Mouse (Mus musculus): ENCODE measurements around the gene Scamp2. TPM values are rescaled to one million over a fixed set of nuclear protein-coding genes. Genes with fewer than 3 reads are reported as not detected.

Scamp2 gene
- total and polyA plus RNA-seq, 2 experiments from 2014 or later = 41.2 to 47.4 TPM

GRCm38 (mm10) chr9:57609803-57610202 lies 49.1 kb downstream of the Scamp2 start:
- no peak overlapping the region for H3K27ac ChIP-seq (ENCODE audit: low read depth, low read length)
- H3K4me2 ChIP-seq (ENCODE audit: low read depth, low read length, poor library complexity, severe bottlenecking) = no peak overlapping the region
- H3K36me3 ChIP-seq (ENCODE audit: insufficient read depth, low read length) = no peaks in the 10 kb centered on the region
- no peak overlapping the region for H3K4me3 ChIP-seq (ENCODE audit: low read depth, low read length)
- DNase-seq (ENCODE audit: low spot score) (no peak), ATAC-seq (ENCODE audit: low FRiP score) (no peak)
- 62% methylated on average over 3 of the region's 3 CpGs for WGBS
- H3K4me1 ChIP-seq (ENCODE audit: insufficient read depth, low read length) = peaks cover 8% of the 10 kb centered on the region
- H3K27me3 ChIP-seq (ENCODE audit: insufficient read depth, low read length) = no peaks in the 10 kb centered on the region
- TF ChIP-seq CTCF (IDR thresholded peaks at IDR 0.05) = no peak
- H3K9me3 ChIP-seq (ENCODE audit: low read length) = no peaks in the 10 kb centered on the region
- no peak overlapping the region for H3K9ac ChIP-seq (replicated peaks; ENCODE audit: low read length, poor library complexity, severe bottlenecking)

- H3K9ac ChIP-seq (replicated peaks; ENCODE audit: low read length, poor library complexity, severe bottlenecking) = no peak overlapping the region
- H3K27ac ChIP-seq (ENCODE audit: low read depth, low read length) = no peak overlapping the region
- DNase-seq (ENCODE audit: low spot score) (peak; percentile 56), ATAC-seq (ENCODE audit: low FRiP score) (no peak; the same call in 1 of the 2 replicates)
- no peaks in the 10 kb centered on the region for H3K36me3 ChIP-seq (ENCODE audit: insufficient read depth, low read length)
- WGBS = 49% methylated on average over 3 of the region's 3 CpGs
- no peak for TF ChIP-seq CTCF (IDR thresholded peaks at IDR 0.05)
- H3K4me3 ChIP-seq (ENCODE audit: low read depth, low read length) = no peak overlapping the region
- H3K4me2 ChIP-seq (ENCODE audit: low read depth, low read length, poor library complexity, severe bottlenecking) = no peak overlapping the region
- peaks cover 8% of the 10 kb centered on the region for H3K4me1 ChIP-seq (ENCODE audit: insufficient read depth, low read length)
- H3K9me3 ChIP-seq (ENCODE audit: low read length) = no peaks in the 10 kb centered on the region
- H3K27me3 ChIP-seq (ENCODE audit: insufficient read depth, low read length) = no peaks in the 10 kb centered on the region
Observed at GRCm38 (mm10) chr9:57610359-57610826, 49.6 kb downstream of the Scamp2 start.

- no peaks in the 10 kb centered on the region for H3K9me3 ChIP-seq (ENCODE audit: low read length)
- H3K27ac ChIP-seq (ENCODE audit: low read depth, low read length) = no peak overlapping the region
- no peaks in the 10 kb centered on the region for H3K4me1 ChIP-seq (ENCODE audit: insufficient read depth, low read length)
- no peak for TF ChIP-seq CTCF (IDR thresholded peaks at IDR 0.05)
- DNase-seq (ENCODE audit: low spot score) = no peak
- H3K9ac ChIP-seq (replicated peaks; ENCODE audit: low read length, poor library complexity, severe bottlenecking) = no peak overlapping the region
- H3K4me2 ChIP-seq (ENCODE audit: low read depth, low read length, poor library complexity, severe bottlenecking) = no peak overlapping the region
- H3K4me3 ChIP-seq (ENCODE audit: low read depth, low read length) = no peak overlapping the region
- H3K36me3 ChIP-seq (ENCODE audit: insufficient read depth, low read length) = no peaks in the 10 kb centered on the region
- WGBS = 88% methylated on average over 7 of the region's 7 CpGs
- no peak for ATAC-seq (ENCODE audit: low FRiP score)
- no peaks in the 10 kb centered on the region for H3K27me3 ChIP-seq (ENCODE audit: insufficient read depth, low read length)
Observed at GRCm38 (mm10) chr9:57612587-57612986, 51.8 kb downstream of the Scamp2 start.

- H3K4me1 ChIP-seq (ENCODE audit: insufficient read depth, low read length) = no peaks in the 10 kb centered on the region
- H3K36me3 ChIP-seq (ENCODE audit: insufficient read depth, low read length) = no peaks in the 10 kb centered on the region
- 83% methylated on average over 7 of the region's 7 CpGs for WGBS
- no peak overlapping the region for H3K27ac ChIP-seq (ENCODE audit: low read depth, low read length)
- no peaks in the 10 kb centered on the region for H3K9me3 ChIP-seq (ENCODE audit: low read length)
- ATAC-seq (ENCODE audit: low FRiP score) (no peak), DNase-seq (ENCODE audit: low spot score) (no peak)
- H3K4me3 ChIP-seq (ENCODE audit: low read depth, low read length) = no peak overlapping the region
- no peak for TF ChIP-seq CTCF (IDR thresholded peaks at IDR 0.05)
- H3K4me2 ChIP-seq (ENCODE audit: low read depth, low read length, poor library complexity, severe bottlenecking) = no peak overlapping the region
- no peaks in the 10 kb centered on the region for H3K27me3 ChIP-seq (ENCODE audit: insufficient read depth, low read length)
- no peak overlapping the region for H3K9ac ChIP-seq (replicated peaks; ENCODE audit: low read length, poor library complexity, severe bottlenecking)
Observed at GRCm38 (mm10) chr9:57613975-57614374, 53.2 kb downstream of the Scamp2 start.

- no peak for TF ChIP-seq CTCF (IDR thresholded peaks at IDR 0.05)
- Histone ChIP-seq H3K4me2 (ENCODE audit: low read depth, low read length, poor library complexity, severe bottlenecking) (no peak overlapping the region), H3K4me3 (ENCODE audit: low read depth, low read length) (no peak overlapping the region), H3K9ac (replicated peaks; ENCODE audit: low read length, poor library complexity, severe bottlenecking) (no peak overlapping the region), H3K9me3 (ENCODE audit: low read length) (no peaks in the 10 kb centered on the region), H3K36me3 (ENCODE audit: insufficient read depth, low read length) (no peaks in the 10 kb centered on the region), H3K27ac (ENCODE audit: low read depth, low read length) (no peak overlapping the region), H3K27me3 (ENCODE audit: insufficient read depth, low read length) (no peaks in the 10 kb centered on the region), H3K4me1 (ENCODE audit: insufficient read depth, low read length) (no peaks in the 10 kb centered on the region)
- no peak for DNase-seq (ENCODE audit: low spot score)
- WGBS = 87% methylated on average over 4 of the region's 4 CpGs
- no peak for ATAC-seq (ENCODE audit: low FRiP score)
Observed at GRCm38 (mm10) chr9:57614786-57615185, 54.0 kb downstream of the Scamp2 start.

- DNase-seq (ENCODE audit: low spot score) = no peak
- H3K36me3 ChIP-seq (ENCODE audit: insufficient read depth, low read length) = no peaks in the 10 kb centered on the region
- 71% methylated on average over 8 of the region's 8 CpGs for WGBS
- ATAC-seq (ENCODE audit: low FRiP score) = no peak
- H3K27me3 ChIP-seq (ENCODE audit: insufficient read depth, low read length) = no peaks in the 10 kb centered on the region
- no peak overlapping the region for H3K9ac ChIP-seq (replicated peaks; ENCODE audit: low read length, poor library complexity, severe bottlenecking)
- no peak overlapping the region for H3K27ac ChIP-seq (ENCODE audit: low read depth, low read length)
- no peak overlapping the region for H3K4me3 ChIP-seq (ENCODE audit: low read depth, low read length)
- no peak overlapping the region for H3K4me2 ChIP-seq (ENCODE audit: low read depth, low read length, poor library complexity, severe bottlenecking)
- H3K4me1 ChIP-seq (ENCODE audit: insufficient read depth, low read length) = no peaks in the 10 kb centered on the region
- no peaks in the 10 kb centered on the region for H3K9me3 ChIP-seq (ENCODE audit: low read length)
- no peak for TF ChIP-seq CTCF (IDR thresholded peaks at IDR 0.05)
Observed at GRCm38 (mm10) chr9:57617556-57618169, 56.9 kb downstream of the Scamp2 start.

Measured in midbrain, postnatal 0 days (tissue).